Mouse (Mus musculus) forebrain, embryonic 10.5 days (tissue): Measurements from ENCODE around the gene Themis2. TPM values are rescaled to one million over a fixed set of nuclear protein-coding genes. Genes with fewer than 3 reads are reported as not detected.
"Not testable (repeated sequence)": the region's sequence is repeated elsewhere in the genome, so short reads cannot be mapped to it uniquely, and the experiment has no call there.

Experiments
- DNase-seq: peaks from one replicate; pipeline ENCODE4 v3.0.0-alpha.2; 2017; ENCODE audit warnings: low spot score; ENCODE audit errors: extremely low spot score
- H3K27ac ChIP-seq: fragments of 300-500 bp; sonication (generic); 2 replicates; pipeline ENCODE4 v1.5.1; 2016; ENCODE audit warnings: mild to moderate bottlenecking
- H3K27me3 ChIP-seq: fragments of 300-500 bp; sonication (generic); 2 replicates; pipeline ENCODE4 v1.6.1; 2016; ENCODE audit warnings: mild to moderate bottlenecking; ENCODE audit not compliant: poor library complexity, severe bottlenecking
- H3K36me3 ChIP-seq: fragments of 300-500 bp; sonication (generic); replicated peaks from 2 replicates; pipeline ENCODE4 v1.6.1; 2016; ENCODE audit warnings: mild to moderate bottlenecking, moderate library complexity
- H3K4me1 ChIP-seq: fragments of 300-500 bp; sonication (generic); 2 replicates; pipeline ENCODE4 v1.6.1; 2016
- H3K4me3 ChIP-seq: fragments of 300-500 bp; sonication (generic); 2 replicates; pipeline ENCODE4 v1.5.1; 2016; ENCODE audit warnings: mild to moderate bottlenecking, moderate library complexity
- H3K9me3 ChIP-seq: fragments of 300-500 bp; sonication (generic); 2 replicates; pipeline ENCODE4 v1.6.1; 2016; ENCODE audit warnings: mild to moderate bottlenecking, moderate library complexity
- WGBS: fragments of 180-500 bp; shearing (Covaris S2); methylation state at CpG from one replicate; pipeline ENCODE4 v1.1.7; 2016; 5-methylcytosine and 5-hydroxymethylcytosine counted together
- polyA plus RNA-seq: library from polyadenylated mRNA; unstranded; fragments of >200 nt; fragmentation: Nextera tagmentation; extraction: Ambion mirVana; gene quantifications from 2 replicates; pipeline ENCODE4 v1.2.1, GENCODE M21; 2016

Gene Themis2
- polyA plus RNA-seq, 1 experiment from 2014 or later, result 0.93 TPM

DNA sequence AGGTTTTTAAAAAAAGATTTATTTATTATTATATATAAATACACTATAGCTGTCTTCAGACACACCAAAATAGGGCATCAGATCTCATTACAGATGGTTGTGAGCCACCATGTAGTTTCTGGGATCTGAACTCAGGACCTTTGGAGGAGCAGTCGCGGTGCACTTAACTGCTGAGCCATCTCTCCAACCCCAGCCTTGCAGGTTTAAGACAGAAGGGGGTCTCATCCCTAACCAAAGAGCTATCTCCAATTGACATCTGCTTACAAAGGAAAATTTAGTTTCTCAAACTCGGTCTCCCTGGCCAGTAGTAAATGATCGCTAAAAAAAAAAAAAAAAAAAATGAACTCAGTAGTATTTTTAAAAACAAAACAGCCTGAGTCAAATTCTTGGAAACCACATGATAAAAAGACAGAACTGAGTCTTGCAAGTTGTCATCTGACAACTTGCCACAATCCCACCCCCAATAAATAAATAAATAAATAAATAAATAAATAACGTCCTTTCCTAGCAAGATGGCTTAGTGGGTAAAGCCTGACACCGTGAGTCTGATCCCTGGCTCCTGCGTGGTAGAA lies 10.5 kb upstream of the Themis2 start:
- no peak for DNase-seq
- Histone ChIP-seq H3K27ac (no peak overlapping the region), H3K27me3 (no peaks in the 10 kb centered on the region), H3K4me1 (no peaks in the 10 kb centered on the region), H3K9me3 (peaks cover 9% of the 10 kb centered on the region; the same call in 1 of the 2 replicates), H3K36me3 (no peaks in the 10 kb centered on the region), H3K4me3 (no peak overlapping the region)
- 91% methylated on average over 7 of the region's 7 CpGs for WGBS

DNA sequence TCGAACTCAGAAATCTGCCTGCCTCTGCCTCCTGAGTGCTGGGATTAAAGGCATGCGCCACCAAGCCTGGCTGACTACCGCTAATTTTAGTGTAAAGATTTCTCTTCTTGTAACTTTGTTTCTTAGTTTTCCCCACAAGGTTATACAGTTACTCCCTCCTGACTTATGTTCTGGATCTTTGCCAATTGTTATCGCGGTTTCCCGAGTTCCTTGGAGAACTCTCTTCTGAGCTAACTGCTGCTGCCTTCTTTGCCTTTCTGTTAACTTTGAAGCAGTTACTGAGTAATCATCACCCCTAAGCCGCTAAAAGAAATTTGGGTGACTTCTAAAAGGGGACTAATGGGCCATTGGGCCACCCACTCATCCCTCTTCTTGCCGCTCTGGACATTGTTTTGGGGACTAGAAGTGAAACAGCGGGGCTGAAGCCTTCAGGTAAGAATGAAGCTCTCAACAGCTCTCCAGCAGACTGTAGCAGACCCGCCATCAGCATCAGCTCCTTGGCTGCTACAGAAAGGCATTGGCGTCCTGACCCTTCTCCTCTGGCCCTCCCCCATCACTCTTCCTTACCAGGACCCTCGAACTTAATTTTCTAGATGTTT lies 9.5 kb upstream of the Themis2 start:
- Histone ChIP-seq H3K27me3 (no peaks in the 10 kb centered on the region), H3K4me3 (no peak overlapping the region), H3K36me3 (no peaks in the 10 kb centered on the region), H3K9me3 (no peaks in the 10 kb centered on the region), H3K4me1 (no peaks in the 10 kb centered on the region), H3K27ac (no peak overlapping the region)
- DNase-seq, result no peak
- WGBS, result 89% methylated on average over 12 of the region's 12 CpGs

DNA sequence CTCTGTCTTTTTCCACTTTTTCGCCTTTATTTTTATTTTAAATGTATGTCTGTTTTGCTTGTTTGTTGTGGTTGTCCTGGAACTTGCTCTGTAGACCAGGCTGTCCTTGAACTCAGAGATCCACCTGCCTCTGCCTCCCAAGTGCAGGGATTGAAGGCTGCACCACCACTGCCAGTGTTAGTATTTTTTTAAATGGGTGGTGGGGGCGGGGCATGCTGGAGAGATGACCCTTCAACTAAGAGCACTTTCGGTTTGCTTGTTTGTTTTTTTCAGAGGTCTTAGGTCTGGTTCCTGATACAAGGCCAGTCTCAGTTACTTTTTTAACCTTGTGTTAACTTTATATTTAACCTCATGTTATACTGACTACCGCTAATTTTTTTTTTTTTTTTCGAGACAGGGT lies 9.0 kb upstream of the Themis2 start:
- no peaks in the 10 kb centered on the region for H3K4me1 ChIP-seq
- no peaks in the 10 kb centered on the region for H3K9me3 ChIP-seq
- no peaks in the 10 kb centered on the region for H3K36me3 ChIP-seq
- H3K27me3 ChIP-seq, result no peaks in the 10 kb centered on the region
- WGBS, result 84% methylated on average over 5 of the region's 5 CpGs
- no peak overlapping the region for H3K4me3 ChIP-seq
- H3K27ac ChIP-seq, result no peak overlapping the region
- no peak for DNase-seq

DNA sequence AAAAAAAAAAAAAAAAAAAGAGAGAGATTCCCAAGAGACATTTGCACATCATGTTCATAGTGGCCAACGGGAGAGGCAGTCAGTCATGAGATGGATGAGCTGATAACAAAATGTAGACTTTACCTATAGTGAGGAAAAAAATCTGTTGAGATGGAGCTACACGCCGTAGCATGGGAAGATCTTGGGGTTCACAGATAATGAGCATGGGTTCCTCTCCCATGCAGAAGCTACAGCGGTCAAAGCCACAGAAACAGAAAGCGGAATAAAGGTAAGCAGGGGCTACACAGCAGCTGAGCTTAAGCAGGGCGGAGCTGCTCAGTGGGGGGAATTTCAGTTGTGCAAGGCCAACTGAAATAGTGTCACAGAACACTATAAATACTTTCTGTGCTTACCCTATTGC lies 8.1 kb upstream of the Themis2 start:
- Histone ChIP-seq H3K9me3 (no peaks in the 10 kb centered on the region), H3K4me1 (no peaks in the 10 kb centered on the region), H3K27ac (no peak overlapping the region), H3K4me3 (no peak overlapping the region), H3K36me3 (no peaks in the 10 kb centered on the region), H3K27me3 (no peaks in the 10 kb centered on the region)
- DNase-seq, result no peak
- WGBS, result 93% methylated on average over 6 of the region's 6 CpGs

DNA sequence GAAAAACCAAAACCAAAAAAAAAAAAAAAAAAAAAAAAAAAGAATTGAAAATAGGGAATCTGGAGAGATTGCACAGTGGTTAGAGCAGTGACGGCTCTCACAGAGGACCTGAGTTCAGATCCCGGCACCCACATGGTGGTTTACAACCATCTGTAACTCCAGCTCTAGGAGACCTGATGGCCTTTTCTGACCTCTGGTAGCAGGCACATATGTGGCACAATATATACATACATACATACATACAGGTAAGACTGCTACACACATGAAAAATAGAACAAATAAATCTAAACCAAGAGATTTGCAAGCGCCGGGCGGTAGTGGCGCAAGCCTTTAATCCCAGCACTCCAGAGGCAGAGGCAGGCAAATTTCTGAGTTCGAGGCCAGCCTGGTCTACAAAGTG lies 7.7 kb upstream of the Themis2 start:
- no peaks in the 10 kb centered on the region for H3K27me3 ChIP-seq
- no peak for DNase-seq
- H3K4me1 ChIP-seq, result no peaks in the 10 kb centered on the region
- no peak overlapping the region for H3K27ac ChIP-seq
- no peaks in the 10 kb centered on the region for H3K9me3 ChIP-seq
- no peak overlapping the region for H3K4me3 ChIP-seq
- WGBS, result 95% methylated on average over 7 of the region's 7 CpGs
- no peaks in the 10 kb centered on the region for H3K36me3 ChIP-seq

DNA sequence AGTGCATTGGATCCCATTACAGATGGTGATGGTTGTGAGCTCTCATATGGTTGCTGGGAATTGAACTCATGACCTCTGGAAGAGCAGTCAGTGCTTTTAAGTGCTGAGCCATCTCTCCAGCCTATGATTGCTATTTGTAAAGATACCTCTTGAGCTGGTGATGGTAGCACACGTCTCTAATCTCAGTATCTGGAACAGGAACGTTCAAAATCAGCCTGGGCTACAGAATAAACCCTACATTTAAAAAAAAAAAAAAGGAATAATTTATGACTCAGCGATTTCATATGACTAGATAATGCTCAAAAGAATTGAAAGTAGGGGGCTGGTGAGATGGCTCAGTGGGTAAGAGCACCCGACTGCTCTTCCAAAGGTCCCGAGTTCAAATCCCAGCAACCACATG lies 7.0 kb upstream of the Themis2 start:
- H3K27ac ChIP-seq, result no peak overlapping the region
- H3K9me3 ChIP-seq, result no peaks in the 10 kb centered on the region
- 91% methylated on average over 5 of the region's 5 CpGs for WGBS
- H3K4me1 ChIP-seq, result no peaks in the 10 kb centered on the region
- no peaks in the 10 kb centered on the region for H3K36me3 ChIP-seq
- H3K27me3 ChIP-seq, result no peaks in the 10 kb centered on the region
- H3K4me3 ChIP-seq, result no peak overlapping the region
- no peak for DNase-seq

DNA sequence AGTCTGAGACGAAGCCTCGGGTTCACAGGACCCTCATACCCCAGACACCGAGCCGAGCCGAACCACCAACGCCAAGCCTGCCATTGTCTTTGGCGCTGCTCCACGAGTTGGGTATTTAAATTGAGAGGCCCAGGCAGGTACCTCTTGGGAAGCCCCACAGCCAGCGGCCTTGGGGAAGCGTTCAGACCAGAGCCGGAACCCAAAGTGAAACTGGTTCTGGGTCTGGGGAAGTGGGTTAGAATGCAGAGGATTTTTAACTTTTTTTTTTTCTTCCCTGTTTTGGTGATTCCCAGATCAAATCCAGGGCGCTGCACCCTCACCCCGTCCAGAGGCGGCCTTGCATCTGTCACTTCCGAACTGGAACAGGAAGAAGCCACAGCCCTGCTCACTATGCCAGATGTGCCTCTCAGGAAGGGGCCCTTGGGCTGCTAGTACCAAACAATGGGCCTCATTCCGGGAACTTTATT lies 6.0 kb upstream of the Themis2 start:
- no peak for DNase-seq
- 75% methylated on average over 16 of the region's 16 CpGs for WGBS

DNA sequence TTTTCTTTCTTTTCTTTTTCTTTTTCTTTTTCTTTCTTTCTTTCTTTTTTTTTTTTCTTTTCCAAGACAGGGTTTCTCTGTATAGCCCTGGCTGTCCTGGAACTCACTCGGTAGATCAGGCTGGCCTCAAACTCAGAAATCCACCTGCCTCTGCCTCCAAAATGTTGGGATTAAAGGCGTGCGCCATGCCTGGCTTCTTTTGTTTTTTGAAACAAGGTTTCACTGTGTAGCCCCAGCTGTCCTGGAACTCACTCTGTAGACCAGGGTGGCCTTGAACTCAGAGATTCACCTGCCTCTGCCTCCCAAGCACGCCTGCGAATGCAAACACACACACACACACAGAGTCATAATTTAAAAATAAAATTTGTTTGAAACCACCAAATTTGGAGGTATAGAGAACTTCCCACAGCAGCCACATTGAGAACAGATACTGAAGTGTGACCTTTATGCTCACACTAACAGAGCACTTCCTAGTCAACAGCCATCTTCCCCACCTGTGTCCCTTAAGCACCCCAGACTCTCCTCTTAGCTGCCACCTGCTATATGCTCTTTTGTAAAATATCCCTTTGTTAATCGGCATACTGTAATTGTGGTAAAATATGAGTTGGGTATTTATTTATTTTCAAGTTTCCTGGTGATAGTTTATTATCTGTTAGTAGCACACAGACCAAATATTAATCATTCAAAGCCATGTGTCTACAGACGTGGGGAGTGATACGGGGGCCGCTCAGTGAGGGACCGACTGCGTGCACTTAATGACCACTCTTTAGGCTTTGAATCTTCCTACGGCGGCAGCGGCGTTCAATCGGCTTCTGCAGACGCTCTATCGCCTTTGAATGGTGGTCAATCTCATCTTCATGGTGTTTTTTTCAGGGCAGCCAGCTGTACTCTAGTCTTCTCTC lies 5.2 kb upstream of the Themis2 start:
- no peak for DNase-seq
- no peaks in the 10 kb centered on the region for H3K36me3 ChIP-seq
- no peak overlapping the region for H3K4me3 ChIP-seq
- H3K4me1 ChIP-seq, result no peaks in the 10 kb centered on the region
- no peak overlapping the region for H3K27ac ChIP-seq
- 90% methylated on average over 18 of the region's 18 CpGs for WGBS
- H3K9me3 ChIP-seq, result no peaks in the 10 kb centered on the region
- peaks cover 10% of the 10 kb centered on the region for H3K27me3 ChIP-seq

More for the DNA sequence above, 6.0 kb upstream of the Themis2 start:
- Histone ChIP-seq H3K9me3 (no peaks in the 10 kb centered on the region), H3K27me3 (peaks cover 5% of the 10 kb centered on the region; the same call in 1 of the 2 replicates), H3K36me3 (no peaks in the 10 kb centered on the region), H3K27ac (no peak overlapping the region), H3K4me3 (no peak overlapping the region), H3K4me1 (no peaks in the 10 kb centered on the region)

DNA sequence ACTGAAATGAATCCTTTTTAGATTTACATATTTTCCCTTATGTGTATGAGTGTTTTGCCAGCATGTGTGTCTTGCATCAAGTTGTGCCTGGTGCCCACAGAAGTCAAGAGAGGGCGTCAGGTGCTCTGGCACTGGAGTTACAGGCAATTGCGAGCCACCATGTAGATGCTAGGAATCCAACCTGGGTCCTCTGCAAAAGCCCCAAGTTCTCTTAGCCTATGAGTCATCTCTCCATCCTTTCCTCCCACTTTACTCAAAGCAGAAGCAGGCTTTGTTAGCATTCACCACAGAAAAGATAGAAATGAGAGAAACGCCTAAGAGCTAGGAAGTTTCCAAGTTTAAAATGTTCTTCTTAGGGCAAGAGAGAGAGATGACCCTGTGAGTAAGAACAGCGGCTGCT lies 3.7 kb upstream of the Themis2 start:
- peaks cover 7% of the 10 kb centered on the region for H3K4me1 ChIP-seq
- no peak overlapping the region for H3K4me3 ChIP-seq
- H3K27me3 ChIP-seq, result peaks cover 26% of the 10 kb centered on the region
- no peaks in the 10 kb centered on the region for H3K36me3 ChIP-seq
- H3K9me3 ChIP-seq, result no peaks in the 10 kb centered on the region
- DNase-seq, result no peak
- 92% methylated on average over 4 of the region's 4 CpGs for WGBS
- no peak overlapping the region for H3K27ac ChIP-seq

DNA sequence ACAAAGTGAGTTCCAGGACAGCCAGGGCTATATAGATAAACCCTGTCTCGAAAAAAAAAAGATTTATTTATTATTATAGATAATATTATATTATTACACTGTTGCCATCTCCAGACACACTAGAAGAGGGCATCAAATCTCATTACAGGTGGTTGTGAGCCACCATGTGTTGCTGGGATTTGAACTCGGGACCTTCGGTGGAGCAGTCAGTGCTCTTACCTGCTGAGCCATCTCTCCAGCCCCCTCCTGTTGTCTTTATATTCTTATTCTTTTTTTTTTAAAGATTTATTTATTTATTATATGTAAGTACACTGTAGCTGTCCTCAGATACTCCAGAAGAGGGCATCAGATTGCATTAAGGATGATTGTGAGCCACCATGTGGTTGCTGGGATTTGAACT lies 2.5 kb upstream of the Themis2 start:
- not testable (repeated sequence) for H3K27ac ChIP-seq, DNase-seq, H3K4me1 ChIP-seq, H3K9me3 ChIP-seq, H3K4me3 ChIP-seq, H3K36me3 ChIP-seq
- 87% methylated on average over 3 of the region's 3 CpGs for WGBS
- H3K27me3 ChIP-seq, result peaks cover 37% of the 10 kb centered on the region

DNA sequence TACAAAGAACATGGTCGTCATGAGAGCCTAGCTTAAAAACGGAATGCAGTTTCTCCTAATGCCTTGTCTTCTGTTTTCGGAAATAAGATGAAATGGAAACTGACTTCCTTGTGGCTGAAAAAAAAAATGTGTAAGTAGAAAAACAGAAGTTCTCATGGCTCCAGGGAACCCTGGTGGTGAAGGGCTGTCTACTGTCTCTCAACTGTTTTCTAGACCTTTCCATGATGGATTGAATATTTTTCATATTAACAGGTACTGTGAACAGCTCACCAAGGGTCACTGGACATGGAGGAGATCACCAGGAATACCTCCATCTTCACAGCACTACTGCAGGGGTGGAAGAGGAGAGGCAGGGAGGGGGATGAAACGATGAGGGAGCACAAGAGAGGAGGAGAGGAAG lies 1.8 kb upstream of the Themis2 start:
- Histone ChIP-seq H3K27me3 (peaks cover 38% of the 10 kb centered on the region), H3K27ac (no peak overlapping the region), H3K9me3 (no peaks in the 10 kb centered on the region), H3K4me1 (peaks cover 7% of the 10 kb centered on the region), H3K36me3 (no peaks in the 10 kb centered on the region), H3K4me3 (no peak overlapping the region)
- DNase-seq, result no peak
- 78% methylated on average over 4 of the region's 4 CpGs for WGBS

DNA sequence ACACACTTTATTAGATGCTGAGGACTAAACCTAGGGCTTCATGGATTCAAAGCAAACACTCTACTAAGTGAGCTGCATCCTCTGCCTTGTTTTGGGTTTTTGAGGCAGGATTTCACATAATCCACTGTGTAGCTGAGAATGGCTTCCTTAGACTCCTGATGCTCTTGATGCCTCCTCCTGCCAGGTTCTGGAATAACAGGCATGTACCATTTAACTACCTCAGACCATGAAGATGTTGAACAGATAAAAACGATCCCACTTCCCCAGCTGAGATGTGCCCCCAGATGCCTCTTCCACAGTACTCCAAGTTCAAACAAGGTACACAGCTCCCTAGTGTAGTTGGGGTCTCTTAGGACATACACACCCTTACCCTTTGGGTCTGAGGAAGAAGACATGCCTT lies 1.3 kb upstream of the Themis2 start:
- no peak for DNase-seq
- no peak overlapping the region for H3K4me3 ChIP-seq
- H3K27me3 ChIP-seq, result peaks cover 38% of the 10 kb centered on the region
- 84% methylated on average over 1 of the region's 1 CpGs for WGBS
- no peaks in the 10 kb centered on the region for H3K36me3 ChIP-seq
- peaks cover 7% of the 10 kb centered on the region for H3K4me1 ChIP-seq
- H3K9me3 ChIP-seq, result no peaks in the 10 kb centered on the region
- no peak overlapping the region for H3K27ac ChIP-seq

DNA sequence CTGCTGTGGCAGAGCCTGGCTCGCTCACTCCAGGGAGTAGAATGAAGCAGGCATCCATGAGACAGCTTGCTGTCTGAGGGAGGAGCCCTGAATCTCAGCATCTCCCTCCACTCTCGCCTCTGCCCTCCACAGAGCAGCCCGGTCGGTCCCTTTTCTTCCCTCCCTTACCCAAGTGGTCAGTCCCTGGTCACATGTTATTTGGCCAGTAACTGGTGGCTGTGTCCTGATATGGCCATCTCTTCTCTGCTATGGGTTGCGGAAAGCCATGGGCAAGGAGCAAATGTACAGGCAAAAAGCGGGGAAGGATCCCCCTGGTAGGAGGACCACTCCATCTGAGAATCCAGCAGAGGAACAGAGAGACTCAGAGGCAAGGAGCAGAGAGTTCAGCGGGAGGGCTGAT lies 1.0 kb downstream of the Themis2 start:
- H3K36me3 ChIP-seq, result no peaks in the 10 kb centered on the region
- no peaks in the 10 kb centered on the region for H3K9me3 ChIP-seq
- H3K4me3 ChIP-seq, result no peak overlapping the region
- H3K27me3 ChIP-seq, result peaks cover 38% of the 10 kb centered on the region
- H3K27ac ChIP-seq, result no peak overlapping the region
- peaks cover 7% of the 10 kb centered on the region for H3K4me1 ChIP-seq
- no peak for DNase-seq
- 54% methylated on average over 7 of the region's 7 CpGs for WGBS
